ENCODE assay signal across 29 mouse cellular contexts in genomic region chr16:87751243-87751642, GRCm38 (mm10). TPM values are rescaled to one million over a fixed set of nuclear protein-coding genes. Genes with fewer than 3 reads are reported as not detected.
A peak's percentile ranks its signal among the peaks of the same experiment; 100 is the strongest.
DNase-seq lines count a peak whose midpoint lies in the region; ATAC-seq and TF ChIP-seq lines count a peak whose summit lies in the region.
"Had no signal": no experiment of that assay in that cellular context is flagged by ENCODE, and none has a peak within 500 bp of the region (broad histone marks: within the 10 kb centered on the region; RNA-seq: fewer than 3 reads in every experiment).

No protein-coding gene starts in this region.

- no peak for TF ChIP-seq POLR2A in thymus, adult 2 months (IDR thresholded peaks at IDR 0.05; ENCODE audit: control insufficient read depth, extremely low read depth, insufficient read depth, low read length, poor library complexity)

- no peaks in the 10 kb centered on the region for H3K36me3 ChIP-seq in thymus, adult 2 months (ENCODE audit: control insufficient read depth, insufficient read depth, low read length)
- H3K36me3 ChIP-seq in midbrain, embryonic 14.5 days (ENCODE audit: control insufficient read depth, insufficient read depth, low read length): no peaks in the 10 kb centered on the region
- H3K36me3 ChIP-seq: heart, embryonic 12.5 days; hindbrain, embryonic 15.5 days; kidney, embryonic 15.5 days; limb, embryonic 13.5 days; midbrain, embryonic 13.5 days; neural tube, embryonic 15.5 days had no signal

- TF ChIP-seq CTCF in thymus, adult 2 months (IDR thresholded peaks at IDR 0.05; ENCODE audit: borderline replicate concordance, control insufficient read depth, extremely low read depth, insufficient read depth, low read length, poor library complexity): no peak
- no peak for TF ChIP-seq CTCF in layer of hippocampus, adult 2 months (conservative IDR thresholded peaks at IDR 0.05)

- DNase-seq in thymus, adult 2 months: peak; percentile 44
- no peak for DNase-seq in thymus, postnatal 10 days (ENCODE audit: low spot score in 2 of 2)
- DNase-seq in thymus, postnatal 14 days: peak; percentile 64
- no peak for DNase-seq in midbrain, embryonic 14.5 days
- DNase-seq in right cerebral cortex, postnatal 25 days: no peak
- DNase-seq in layer of hippocampus, adult 2 months (ENCODE audit: low spot score in 2 of 2): no peak
- DNase-seq: adrenal gland, postnatal 14 days; cerebellum, adult 11 months; cerebellum, adult 9-10 months; cerebellum, postnatal 36 days; gastrocnemius, adult 2 months; heart, adult 2 months; heart, postnatal 4 days; kidney, adult 18-20 months; kidney, postnatal 25 days; lung, adult 18-20 months; lung, postnatal 4 days had no signal

- no peak overlapping the region for H3K9ac ChIP-seq in midbrain, embryonic 14.5 days (replicated peaks; ENCODE audit: low read length)
- H3K9ac ChIP-seq: forebrain, embryonic 13.5 days; heart, embryonic 12.5 days; hindbrain, embryonic 15.5 days; kidney, embryonic 15.5 days; limb, embryonic 13.5 days; midbrain, embryonic 13.5 days; neural tube, embryonic 15.5 days had no signal

- ATAC-seq in activated CD4-positive, CD25-positive, alpha-beta regulatory T cell, adult 4 months: peak; percentile 29
- ATAC-seq in midbrain, embryonic 14.5 days (ENCODE audit: low FRiP score, low TSS enrichment): no peak
- ATAC-seq: forebrain, embryonic 13.5 days; lung, postnatal 0 days; midbrain, embryonic 13.5 days had no signal

- H3K4me2 ChIP-seq in midbrain, embryonic 14.5 days (ENCODE audit: low read length): no peak overlapping the region
- H3K4me2 ChIP-seq: forebrain, embryonic 13.5 days; heart, embryonic 12.5 days; hindbrain, embryonic 15.5 days; kidney, embryonic 15.5 days; limb, embryonic 13.5 days; liver, embryonic 11.5 days; midbrain, embryonic 13.5 days; neural tube, embryonic 15.5 days had no signal

- H3K4me3 ChIP-seq in thymus, adult 2 months (ENCODE audit: control insufficient read depth, insufficient read depth, low read length): no peak overlapping the region
- H3K4me3 ChIP-seq in midbrain, embryonic 14.5 days (replicated peaks; ENCODE audit: low read depth, low read length): no peak overlapping the region
- no peak overlapping the region for H3K4me3 ChIP-seq in layer of hippocampus, adult 2 months
- H3K4me3 ChIP-seq: forebrain, embryonic 13.5 days; gastrocnemius, adult 2 months; heart, adult 2 months; heart, embryonic 12.5 days; hindbrain, embryonic 15.5 days; kidney, embryonic 15.5 days; left cerebral cortex, adult 2 months; limb, embryonic 13.5 days; midbrain, embryonic 13.5 days; neural tube, embryonic 15.5 days had no signal

- H3K4me1 ChIP-seq in thymus, adult 2 months (replicated peaks; ENCODE audit: control insufficient read depth, insufficient read depth, low read length): peaks cover 15% of the 10 kb centered on the region
- H3K4me1 ChIP-seq in midbrain, embryonic 14.5 days (ENCODE audit: control insufficient read depth, insufficient read depth, low read length): no peaks in the 10 kb centered on the region
- H3K4me1 ChIP-seq: forebrain, embryonic 13.5 days; heart, embryonic 12.5 days; hindbrain, embryonic 15.5 days; kidney, embryonic 15.5 days had no signal

- 59% methylated on average over 13 of the region's 13 CpGs for WGBS in thymus, adult 2 months
- 94% methylated on average over 13 of the region's 13 CpGs for WGBS in midbrain, embryonic 14.5 days

- H3K27ac ChIP-seq in thymus, adult 2 months (ENCODE audit: control insufficient read depth, insufficient read depth, low read length): no peak overlapping the region
- H3K27ac ChIP-seq in midbrain, embryonic 14.5 days (replicated peaks; ENCODE audit: low read depth, low read length): no peak overlapping the region
- no peak overlapping the region for H3K27ac ChIP-seq in layer of hippocampus, adult 2 months
- H3K27ac ChIP-seq: forebrain, embryonic 13.5 days; gastrocnemius, adult 2 months; heart, adult 2 months; hindbrain, embryonic 15.5 days; kidney, embryonic 15.5 days; left cerebral cortex, adult 2 months; limb, embryonic 13.5 days; midbrain, embryonic 13.5 days; neural tube, embryonic 15.5 days had no signal

- H3K27me3 ChIP-seq in thymus, adult 2 months (ENCODE audit: control insufficient read depth, insufficient read depth, low read length): no peaks in the 10 kb centered on the region
- no peaks in the 10 kb centered on the region for H3K27me3 ChIP-seq in midbrain, embryonic 14.5 days (ENCODE audit: control insufficient read depth, insufficient read depth, low read length)
- H3K27me3 ChIP-seq: CH12.LX; forebrain, embryonic 13.5 days; heart, embryonic 12.5 days; hindbrain, embryonic 15.5 days; kidney, embryonic 15.5 days; limb, embryonic 13.5 days; midbrain, embryonic 13.5 days; neural tube, embryonic 15.5 days had no signal

- H3K9me3 ChIP-seq in midbrain, embryonic 14.5 days (ENCODE audit: control insufficient read depth, low read length): no peaks in the 10 kb centered on the region
- H3K9me3 ChIP-seq: heart, embryonic 12.5 days; hindbrain, embryonic 15.5 days; kidney, embryonic 15.5 days; limb, embryonic 13.5 days; midbrain, embryonic 13.5 days; neural tube, embryonic 15.5 days had no signal

RNA-seq across cellular contexts. Expression of gene Bach1, which starts 52.5 kb away (rescaled TPM):
- 40.2 and 45.4 TPM in 2 replicates for polyA plus RNA-seq in thymus, adult 2 months (2012; rRNA removed)
- 1 to 10 TPM; 2.3 TPM for polyA plus RNA-seq in activated CD4-positive, CD25-positive, alpha-beta regulatory T cell, adult 4 months (2017; shearing (Covaris generic))
- polyA plus RNA-seq in midbrain, embryonic 14.5 days (2014; fragmentation: Nextera tagmentation; extraction: Ambion mirVana): 16.2 and 20.3 TPM in 2 replicates
- total RNA-seq in layer of hippocampus, adult 2 months (2021): 10 to 100 TPM; 11.3 TPM

Comparison
In these comparisons a context has a peak if more than half of its experiments do, and no peak if none do; other contexts are left out.
1. DNase-seq: peak in thymus, adult 2 months (single experiment) and thymus, postnatal 14 days (single experiment); none in thymus, postnatal 10 days (0 of 2), midbrain, embryonic 14.5 days (single experiment), right cerebral cortex, postnatal 25 days (single experiment) and layer of hippocampus, adult 2 months (0 of 2).